Mouse (Mus musculus): ENCODE measurements at regions not wholly inside any gene's neighbourhood (a gene's known extent, or its start where the extent isn't known, plus 50 kb on each side); places are given as distances from the start of the nearest gene placed in this dataset.
"Not testable (repeated sequence)": the region's sequence is repeated elsewhere in the genome, so short reads cannot be mapped to it uniquely, and the experiment has no call there.

DNA sequence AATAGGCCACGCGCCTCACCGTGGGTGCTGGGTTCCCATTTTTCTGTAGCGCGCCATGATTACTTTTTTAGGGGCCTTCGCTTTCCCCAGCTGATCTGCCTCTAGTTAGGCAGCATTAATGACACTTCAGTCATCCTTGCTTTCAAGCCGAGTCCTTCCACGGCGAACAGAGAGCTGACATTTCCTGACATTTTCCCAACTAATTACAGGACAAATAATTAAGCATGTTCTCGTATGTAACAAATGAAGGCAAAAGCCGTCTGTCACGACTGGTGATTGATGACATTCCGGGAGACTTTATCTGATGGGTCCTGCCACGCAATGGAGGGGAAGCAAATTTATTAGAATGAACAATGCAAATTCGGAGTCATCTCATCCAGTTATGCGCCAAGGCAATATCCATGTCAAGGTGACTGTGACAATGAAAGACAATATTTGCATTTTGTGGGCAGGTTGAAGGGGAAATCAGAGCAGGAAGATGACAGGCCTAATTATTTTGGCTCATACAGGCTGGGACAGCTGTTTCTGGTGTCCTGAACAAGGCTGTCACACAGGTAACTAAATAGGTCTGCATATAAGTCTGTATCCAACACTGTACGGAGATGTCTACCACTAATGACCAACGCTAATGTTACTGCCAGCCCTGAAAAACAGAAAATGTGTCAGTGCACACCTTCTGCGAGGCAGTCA is 326.0 kb upstream of the Irx2 start:
- Histone ChIP-seq H3K9me3 (ENCODE audit: control insufficient read depth, low read length) (no peaks in the 10 kb centered on the region), H3K4me2 (ENCODE audit: low read length) (peak overlapping the region; percentile 22), H3K9ac (replicated peaks; ENCODE audit: low read depth, low read length) (no peak overlapping the region), H3K4me3 (replicated peaks; ENCODE audit: low read length) (no peak overlapping the region), H3K36me3 (ENCODE audit: control insufficient read depth, insufficient read depth) (no peaks in the 10 kb centered on the region), H3K27ac (ENCODE audit: low read length) (no peak overlapping the region), H3K27me3 (replicated peaks; ENCODE audit: control insufficient read depth, insufficient read depth, low read length) (peaks cover 69% of the 10 kb centered on the region), H3K4me1 (replicated peaks; ENCODE audit: control insufficient read depth, insufficient read depth, low read length) (peaks cover 21% of the 10 kb centered on the region)
- peak; percentile 44 for ATAC-seq
- 35% methylated on average over 19 of the region's 19 CpGs for WGBS

DNA sequence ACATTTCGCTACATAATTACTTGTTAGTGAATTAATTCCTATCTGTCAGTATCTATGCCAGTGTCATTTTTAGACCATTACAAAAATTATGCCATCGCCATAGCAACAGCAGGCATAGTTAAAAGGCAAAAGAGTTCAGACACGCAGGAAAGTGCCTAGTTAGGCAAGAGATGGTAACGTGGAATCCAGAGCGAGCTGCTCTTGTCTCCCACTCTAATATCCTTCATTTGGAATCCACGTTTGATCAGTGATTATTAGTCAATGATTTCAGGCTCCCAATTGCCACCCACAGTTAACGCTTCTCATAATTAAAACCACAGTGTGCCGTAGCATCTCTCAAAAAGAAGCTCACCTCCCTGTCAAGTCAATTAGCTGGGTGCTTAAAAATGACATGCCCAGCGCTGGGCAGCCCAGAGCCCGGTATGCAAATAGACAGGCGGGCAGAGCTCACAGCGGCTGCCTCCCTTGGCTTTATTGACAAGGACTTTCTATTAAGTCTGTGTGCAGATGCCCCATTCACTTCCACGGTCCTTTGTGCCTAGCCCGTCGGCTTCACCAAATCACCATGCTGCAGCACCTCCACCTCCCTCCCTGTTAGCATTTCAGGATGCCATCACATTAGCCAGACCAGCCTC is 325.4 kb upstream of the Irx2 start:
- no peak overlapping the region for H3K9ac ChIP-seq (replicated peaks; ENCODE audit: low read depth, low read length)
- no peaks in the 10 kb centered on the region for H3K36me3 ChIP-seq (ENCODE audit: control insufficient read depth, insufficient read depth)
- H3K27me3 ChIP-seq (replicated peaks; ENCODE audit: control insufficient read depth, insufficient read depth, low read length) = peaks cover 71% of the 10 kb centered on the region
- H3K27ac ChIP-seq (ENCODE audit: low read length) = no peak overlapping the region
- 19% methylated on average over 15 of the region's 15 CpGs for WGBS
- H3K4me2 ChIP-seq (ENCODE audit: low read length) = peak overlapping the region; percentile 14; the same call in 1 of the 2 replicates
- peaks cover 21% of the 10 kb centered on the region for H3K4me1 ChIP-seq (replicated peaks; ENCODE audit: control insufficient read depth, insufficient read depth, low read length)
- no peaks in the 10 kb centered on the region for H3K9me3 ChIP-seq (ENCODE audit: control insufficient read depth, low read length)
- no peak overlapping the region for H3K4me3 ChIP-seq (replicated peaks; ENCODE audit: low read length)
- ATAC-seq = peak; percentile 54

DNA sequence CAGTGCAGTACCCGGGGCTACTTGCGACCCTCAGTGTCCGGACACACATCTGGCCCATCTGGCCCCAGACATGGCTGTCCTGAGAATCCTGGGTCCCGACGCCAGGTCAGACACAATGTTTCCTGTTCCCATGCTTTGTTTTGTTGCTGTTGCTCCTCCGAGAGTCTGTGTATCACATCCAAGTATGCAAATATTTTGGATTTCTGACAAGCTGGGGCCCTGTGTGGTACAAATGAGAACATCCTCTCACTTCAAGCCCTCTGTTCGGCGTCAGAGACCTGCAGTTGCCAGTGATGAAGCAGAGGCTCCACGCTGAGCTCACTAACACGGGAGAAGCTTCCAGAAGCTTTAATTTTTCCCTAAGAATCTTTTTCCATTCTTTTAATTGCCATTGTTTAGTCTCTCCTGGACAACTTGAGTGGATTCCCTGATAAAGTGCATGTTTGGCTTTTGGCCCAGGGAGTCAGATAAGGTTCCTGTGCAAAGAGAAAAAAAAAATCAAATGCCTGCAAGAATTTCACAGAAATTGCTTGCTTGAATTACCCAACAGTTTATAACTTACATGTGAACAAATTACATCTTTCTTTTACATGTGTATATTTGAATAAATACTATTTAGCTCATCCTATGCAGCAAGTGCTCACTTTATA is 304.5 kb upstream of the Irx2 start:
- 46% methylated on average over 10 of the region's 10 CpGs for WGBS
- H3K4me1 ChIP-seq (replicated peaks; ENCODE audit: control insufficient read depth, insufficient read depth, low read length) = peaks cover 4% of the 10 kb centered on the region

DNA sequence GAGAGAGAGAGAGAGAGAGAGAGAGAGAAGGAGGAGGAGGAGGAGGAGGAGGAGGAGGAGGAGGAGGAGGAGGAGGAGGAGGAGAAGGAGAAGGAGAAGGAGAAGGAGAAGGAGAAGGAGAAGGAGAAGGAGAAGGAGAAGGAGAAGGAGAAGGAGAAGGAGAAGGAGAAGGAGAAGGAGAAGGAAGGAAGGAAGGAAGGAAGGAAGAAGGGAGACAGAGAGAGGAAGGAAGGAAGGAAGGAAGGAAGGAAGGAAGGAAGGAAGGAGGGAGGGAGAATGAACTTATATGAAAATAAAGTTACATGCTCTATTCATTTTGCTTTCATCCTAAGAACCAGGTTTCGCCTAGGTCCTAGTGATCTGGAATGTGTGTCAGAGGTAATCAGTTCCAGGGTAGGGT is 302.4 kb upstream of the Irx2 start:
- peaks cover 31% of the 10 kb centered on the region for H3K27me3 ChIP-seq (replicated peaks; ENCODE audit: control insufficient read depth, insufficient read depth, low read length)
- H3K4me3 ChIP-seq (replicated peaks; ENCODE audit: low read length); ATAC-seq; H3K4me1 ChIP-seq (replicated peaks; ENCODE audit: control insufficient read depth, insufficient read depth, low read length); H3K36me3 ChIP-seq (ENCODE audit: control insufficient read depth, insufficient read depth); H3K9me3 ChIP-seq (ENCODE audit: control insufficient read depth, low read length); H3K4me2 ChIP-seq (ENCODE audit: low read length); H3K9ac ChIP-seq (replicated peaks; ENCODE audit: low read depth, low read length); H3K27ac ChIP-seq (ENCODE audit: low read length): not testable (repeated sequence)
- 38% methylated on average over 1 of the region's 1 CpGs for WGBS

More for the DNA sequence above, 304.5 kb upstream of the Irx2 start:
- Histone ChIP-seq H3K9me3 (ENCODE audit: control insufficient read depth, low read length) (no peaks in the 10 kb centered on the region), H3K4me2 (ENCODE audit: low read length) (no peak overlapping the region; the same call in 1 of the 2 replicates), H3K27ac (ENCODE audit: low read length) (no peak overlapping the region), H3K4me3 (replicated peaks; ENCODE audit: low read length) (no peak overlapping the region), H3K27me3 (replicated peaks; ENCODE audit: control insufficient read depth, insufficient read depth, low read length) (peaks cover 31% of the 10 kb centered on the region), H3K9ac (replicated peaks; ENCODE audit: low read depth, low read length) (no peak overlapping the region), H3K36me3 (ENCODE audit: control insufficient read depth, insufficient read depth) (no peaks in the 10 kb centered on the region)
- ATAC-seq = no peak

DNA sequence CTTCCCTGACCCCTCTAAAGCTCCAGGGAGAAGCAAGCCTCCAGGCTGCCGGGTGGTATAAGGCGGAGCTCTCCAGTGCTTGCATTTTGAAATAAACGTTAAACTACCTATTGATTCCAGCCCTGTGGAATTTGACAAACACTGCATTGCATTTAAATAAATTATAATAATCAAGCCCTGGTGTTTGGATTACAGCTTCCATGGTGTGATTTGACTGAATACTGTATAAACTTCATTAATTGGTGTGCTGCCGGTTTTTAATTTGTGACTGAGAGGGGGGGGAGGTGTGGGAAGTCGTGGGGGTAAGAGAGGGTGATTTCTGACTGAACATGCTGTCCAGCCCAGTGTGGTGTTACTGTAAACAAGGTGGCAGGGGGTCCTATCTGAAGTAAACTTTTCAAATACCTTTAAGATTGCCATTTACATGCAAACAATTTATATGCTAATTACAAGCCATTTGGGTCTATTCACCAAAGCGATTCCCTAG is 282.9 kb upstream of the Irx2 start:
- WGBS = 2% methylated on average over 6 of the region's 6 CpGs
- peaks cover 80% of the 10 kb centered on the region for H3K27me3 ChIP-seq (replicated peaks; ENCODE audit: control insufficient read depth, insufficient read depth, low read length)
- no peak overlapping the region for H3K4me2 ChIP-seq (ENCODE audit: low read length)
- H3K9me3 ChIP-seq (ENCODE audit: control insufficient read depth, low read length) = no peaks in the 10 kb centered on the region
- peaks cover 15% of the 10 kb centered on the region for H3K4me1 ChIP-seq (replicated peaks; ENCODE audit: control insufficient read depth, insufficient read depth, low read length)
- H3K27ac ChIP-seq (ENCODE audit: low read length) = no peak overlapping the region
- no peak overlapping the region for H3K9ac ChIP-seq (replicated peaks; ENCODE audit: low read depth, low read length)
- no peak overlapping the region for H3K4me3 ChIP-seq (replicated peaks; ENCODE audit: low read length)
- ATAC-seq = peak; percentile 88
- no peaks in the 10 kb centered on the region for H3K36me3 ChIP-seq (ENCODE audit: control insufficient read depth, insufficient read depth)

DNA sequence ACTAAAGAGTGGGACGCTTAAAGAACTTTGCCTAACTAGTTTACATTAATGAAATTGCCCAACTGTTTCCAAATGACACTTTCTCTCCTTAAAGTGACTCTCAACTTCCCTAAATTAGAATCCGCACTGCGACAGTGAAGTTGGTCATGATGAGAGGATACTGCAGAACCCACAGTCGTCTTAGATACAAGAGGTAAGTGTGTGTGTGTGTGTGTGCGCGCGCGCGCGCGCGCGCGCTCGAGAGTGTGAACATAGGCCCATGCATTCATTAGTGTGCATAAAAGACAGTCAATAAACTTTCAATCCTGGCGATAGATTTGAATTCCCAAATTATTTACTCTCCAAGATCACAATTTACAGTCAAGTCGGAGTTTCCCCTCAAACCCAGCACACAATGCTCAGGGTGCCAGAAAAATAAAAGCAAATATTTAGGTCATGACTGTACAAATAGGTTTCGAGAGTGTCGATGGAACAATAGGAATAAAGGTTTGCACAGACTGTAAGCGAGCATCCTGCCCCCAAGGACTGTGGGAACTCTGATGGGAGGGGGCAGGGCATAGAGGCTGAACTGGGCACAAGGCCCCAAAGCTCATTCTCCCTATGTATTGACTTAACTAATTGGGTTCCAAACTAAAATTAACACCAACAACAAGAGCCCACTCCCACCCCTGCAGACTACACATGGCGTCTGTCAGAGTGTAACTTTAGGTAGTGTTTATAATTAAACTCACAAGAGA is 282.2 kb upstream of the Irx2 start:
- ATAC-seq = peak; percentile 43; the same call in 1 of the 2 replicates
- no peak overlapping the region for H3K4me3 ChIP-seq (replicated peaks; ENCODE audit: low read length)
- H3K4me2 ChIP-seq (ENCODE audit: low read length) = peak overlapping the region; percentile 11; the same call in 1 of the 2 replicates
- WGBS = 9% methylated on average over 21 of the region's 21 CpGs
- H3K9me3 ChIP-seq (ENCODE audit: control insufficient read depth, low read length) = no peaks in the 10 kb centered on the region
- no peak overlapping the region for H3K9ac ChIP-seq (replicated peaks; ENCODE audit: low read depth, low read length)
- no peak overlapping the region for H3K27ac ChIP-seq (ENCODE audit: low read length)
- H3K36me3 ChIP-seq (ENCODE audit: control insufficient read depth, insufficient read depth) = no peaks in the 10 kb centered on the region
- peaks cover 76% of the 10 kb centered on the region for H3K27me3 ChIP-seq (replicated peaks; ENCODE audit: control insufficient read depth, insufficient read depth, low read length)
- peaks cover 15% of the 10 kb centered on the region for H3K4me1 ChIP-seq (replicated peaks; ENCODE audit: control insufficient read depth, insufficient read depth, low read length)

DNA sequence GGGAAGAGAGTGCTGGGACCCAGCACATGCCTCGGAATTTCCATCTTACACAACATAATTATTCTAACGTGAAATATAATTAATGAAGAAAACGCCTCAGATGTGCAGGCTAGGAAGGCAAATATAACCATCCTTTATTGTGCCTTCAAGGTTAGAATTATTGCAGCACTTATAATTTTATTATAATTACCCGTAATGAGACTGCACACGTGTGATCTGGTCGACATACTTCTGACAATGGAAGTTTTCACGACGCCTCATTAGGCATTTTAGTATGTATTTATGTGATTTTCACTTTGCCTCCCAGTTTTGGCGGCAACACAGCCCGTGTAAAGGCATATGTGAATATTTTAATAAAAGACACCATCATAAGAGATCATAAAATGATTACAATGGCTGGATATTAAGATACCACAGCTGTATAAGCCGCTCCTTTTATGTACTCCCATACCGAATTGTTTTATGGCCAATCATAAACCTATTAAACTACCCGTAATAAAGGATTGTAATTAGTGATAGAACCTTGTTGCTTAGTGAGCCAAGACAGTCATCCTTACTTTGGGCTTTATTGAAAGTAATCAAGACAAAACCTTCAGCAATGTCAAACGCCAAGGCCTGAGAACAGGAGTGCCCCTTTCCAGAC is 281.6 kb upstream of the Irx2 start:
- no peak overlapping the region for H3K9ac ChIP-seq (replicated peaks; ENCODE audit: low read depth, low read length)
- H3K4me1 ChIP-seq (replicated peaks; ENCODE audit: control insufficient read depth, insufficient read depth, low read length) = peaks cover 15% of the 10 kb centered on the region
- H3K27me3 ChIP-seq (replicated peaks; ENCODE audit: control insufficient read depth, insufficient read depth, low read length) = peaks cover 77% of the 10 kb centered on the region
- 60% methylated on average over 14 of the region's 14 CpGs for WGBS
- H3K4me3 ChIP-seq (replicated peaks; ENCODE audit: low read length) = no peak overlapping the region
- ATAC-seq = no peak; the same call in 1 of the 2 replicates
- H3K27ac ChIP-seq (ENCODE audit: low read length) = no peak overlapping the region
- no peaks in the 10 kb centered on the region for H3K9me3 ChIP-seq (ENCODE audit: control insufficient read depth, low read length)
- no peak overlapping the region for H3K4me2 ChIP-seq (ENCODE audit: low read length)
- no peaks in the 10 kb centered on the region for H3K36me3 ChIP-seq (ENCODE audit: control insufficient read depth, insufficient read depth)

DNA sequence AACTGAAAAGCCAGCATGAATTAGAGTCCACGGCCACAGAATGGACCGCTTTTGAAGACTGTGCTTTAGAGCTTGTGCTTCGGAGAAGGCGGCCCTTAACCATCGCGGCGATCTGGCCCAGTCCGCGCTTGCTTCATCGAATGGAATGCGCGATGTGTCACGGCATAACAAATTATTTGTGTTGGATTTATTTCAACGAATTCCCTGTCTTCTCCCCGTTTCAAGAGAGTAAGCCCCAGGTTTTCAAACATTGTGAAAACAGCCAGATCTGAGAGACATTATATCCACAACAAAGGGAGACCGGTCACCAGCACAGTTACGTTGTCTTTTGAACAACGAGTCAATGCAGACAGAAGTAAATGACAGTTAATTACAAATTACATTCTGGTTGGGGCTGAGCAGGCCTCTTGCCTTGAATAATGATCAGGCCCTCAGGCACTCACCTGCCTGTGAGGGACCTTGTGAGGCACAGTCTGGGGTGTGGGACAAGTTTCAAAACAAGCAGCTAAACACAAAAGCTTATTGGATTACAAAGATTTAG is 275.9 kb upstream of the Irx2 start:
- H3K9me3 ChIP-seq (ENCODE audit: control insufficient read depth, low read length) = no peaks in the 10 kb centered on the region
- H3K4me1 ChIP-seq (replicated peaks; ENCODE audit: control insufficient read depth, insufficient read depth, low read length) = peaks cover 7% of the 10 kb centered on the region
- no peak overlapping the region for H3K27ac ChIP-seq (ENCODE audit: low read length)
- H3K4me3 ChIP-seq (replicated peaks; ENCODE audit: low read length) = no peak overlapping the region
- no peaks in the 10 kb centered on the region for H3K36me3 ChIP-seq (ENCODE audit: control insufficient read depth, insufficient read depth)
- H3K9ac ChIP-seq (replicated peaks; ENCODE audit: low read depth, low read length) = no peak overlapping the region
- peak overlapping the region; percentile 28 for H3K4me2 ChIP-seq (ENCODE audit: low read length)
- H3K27me3 ChIP-seq (replicated peaks; ENCODE audit: control insufficient read depth, insufficient read depth, low read length) = peaks cover 86% of the 10 kb centered on the region
- WGBS = 6% methylated on average over 18 of the region's 18 CpGs
- ATAC-seq = peak; percentile 64

Measured in forebrain, embryonic 16.5 days (tissue).